Mouse (Mus musculus) inflammation-experienced regulatory T-cells, adult 6 months (primary cell): Measurements from ENCODE around the gene Aen. TPM values are rescaled to one million over a fixed set of nuclear protein-coding genes. Genes with fewer than 3 reads are reported as not detected.

Experiments used
- ATAC-seq: one replicate; pipeline ENCODE4 v1.8.0; 2017
- polyA plus RNA-seq, 3 experiments: library from polyadenylated mRNA; unstranded; fragments of 100-300 nt; shearing (Covaris generic); gene quantifications; one replicate each; pipeline ENCODE4 v1.2.1; 2017

The Aen gene
- polyA plus RNA-seq, 3 experiments from 2014 or later: 21.2 to 26.0 (median 21.2) TPM

GRCm38 (mm10) chr7:78942544-78942943 lies 46.9 kb downstream of the Aen start:
- no peak for ATAC-seq

- ATAC-seq: no peak
These were observed 58.4 kb downstream of the Aen start for GRCm38 (mm10) chr7:78953886-78954572.

GRCm38 (mm10) chr7:78954619-78955018 lies 59.0 kb downstream of the Aen start:
- no peak for ATAC-seq

- no peak for ATAC-seq
These were observed 59.4 kb downstream of the Aen start for GRCm38 (mm10) chr7:78955086-78955485.

GRCm38 (mm10) chr7:78958499-78959073 lies 62.9 kb downstream of the Aen start:
- ATAC-seq: no peak

Other genes with a start within 250 kb of the Aen start
- 10 to 100 TPM in 2 of 3 experiments, 1 to 10 TPM in 1; 9.2 to 15.0 (median 13.5) TPM for gene Ntrk3, start 157.8 kb upstream of the Aen start, polyA plus RNA-seq
- gene Mrps11, start 112.7 kb upstream of the Aen start, polyA plus RNA-seq: 10 to 100 TPM; 54.8 to 58.3 (median 57.1) TPM
- gene Mrpl46, start 112.3 kb upstream of the Aen start, polyA plus RNA-seq: 10 to 100 TPM; 71.8 to 77.0 (median 73.2) TPM
- 10 to 100 TPM in 2 of 3 experiments, 1 to 10 TPM in 1; 9.4 to 18.9 (median 16.1) TPM for gene Det1, start 48.6 kb upstream of the Aen start, polyA plus RNA-seq
- gene Isg20, start 17.6 kb downstream of the Aen start, polyA plus RNA-seq: 10 to 100 TPM; 89.9 to 95.8 (median 92.5) TPM
- gene Acan, start 157.6 kb downstream of the Aen start, polyA plus RNA-seq: not detected
- gene Hapln3, start 235.2 kb downstream of the Aen start, polyA plus RNA-seq: not detected